Mouse (Mus musculus): ENCODE measurements around the gene Tff1.

- no peak for TF ChIP-seq CTCF (conservative IDR thresholded peaks at IDR 0.05; ENCODE audit: low read length)
- TF ChIP-seq NANOG (IDR thresholded peaks at IDR 0.05; ENCODE audit: borderline replicate concordance, low read length) = no peak
- TF ChIP-seq POU5F1 (IDR thresholded peaks at IDR 0.05; ENCODE audit: borderline replicate concordance, low read length) = no peak
Observed at GRCm38 (mm10) chr17:31196283-31196682, 31.2 kb upstream of the Tff1 start.
